Mouse (Mus musculus) frontal cortex, postnatal 36 days (tissue): ENCODE results near the gene Cradd.

Source experiments
- DNase-seq, 2 experiments: peaks; one replicate each; pipeline ENCODE4 v3.0.0; 2022; ENCODE audit warnings: low spot score in 2 of 2

Gene Cradd

DNA sequence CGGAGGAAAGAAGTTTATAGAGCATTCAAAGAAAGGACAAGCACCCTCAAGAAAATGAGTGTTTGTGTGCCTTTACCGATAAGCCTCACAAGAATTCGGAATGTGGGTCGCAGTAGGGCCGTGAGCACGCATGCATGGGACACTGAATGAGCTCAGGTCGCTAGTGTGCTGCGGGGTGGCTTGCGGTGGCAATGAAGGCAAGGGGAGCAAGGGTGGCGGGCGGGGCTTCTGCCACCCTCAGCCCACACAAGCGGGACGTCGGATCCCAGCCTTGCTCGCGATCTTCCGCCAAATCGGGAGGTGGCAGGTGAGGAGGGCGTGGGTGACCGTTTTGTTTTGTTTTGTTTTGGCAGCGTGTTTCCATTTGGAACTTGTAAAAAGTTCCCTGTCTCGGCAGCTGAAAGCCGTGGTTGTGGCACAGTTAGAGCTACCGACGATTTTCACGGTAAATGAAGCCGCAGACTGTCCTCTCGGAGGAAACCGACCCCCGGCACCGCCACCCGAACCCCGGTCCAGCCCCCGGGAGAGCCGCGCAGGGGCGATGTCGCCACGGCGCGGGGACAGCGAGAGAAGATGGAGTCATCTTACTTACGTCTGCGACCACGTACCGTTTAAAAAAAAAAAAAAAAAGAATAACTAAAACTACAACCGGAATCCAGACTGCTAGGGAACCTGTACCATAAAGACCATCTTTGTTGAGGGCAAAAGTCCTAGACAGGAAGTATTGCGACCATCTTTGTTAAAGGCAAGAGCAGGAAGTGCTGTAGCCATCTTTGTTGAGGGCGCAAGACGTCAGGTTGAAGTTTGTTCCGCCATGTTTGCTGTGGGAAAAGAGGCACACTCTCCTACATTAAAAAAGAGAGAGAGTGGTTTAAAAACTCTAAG is at the start of gene Cradd:
TSS of gene Cradd (minus strand) at position 741 of the 885 bp plus-strand sequence.
- peak; percentile 84 to 95 for DNase-seq

DNA sequence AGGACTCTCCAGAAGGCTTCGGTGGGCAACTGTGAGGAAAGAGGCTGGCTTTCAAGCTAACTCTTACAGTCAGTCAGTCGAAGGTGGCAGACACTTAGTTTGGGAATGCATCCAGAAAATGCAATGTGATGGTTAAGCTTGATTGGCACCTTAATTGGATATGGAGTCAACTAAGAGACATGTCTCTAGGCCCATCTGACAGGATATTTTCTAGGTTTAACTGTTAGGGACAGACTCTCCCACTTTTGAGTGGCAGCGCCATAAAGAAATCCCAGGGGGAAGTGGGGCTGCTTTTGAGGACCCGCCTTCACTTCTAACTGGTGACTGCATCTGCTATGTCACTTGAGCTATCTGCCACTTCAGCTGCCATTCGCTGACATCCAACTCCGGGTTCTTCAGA is 49.4 kb upstream of the Cradd start:
- no peak for DNase-seq

DNA sequence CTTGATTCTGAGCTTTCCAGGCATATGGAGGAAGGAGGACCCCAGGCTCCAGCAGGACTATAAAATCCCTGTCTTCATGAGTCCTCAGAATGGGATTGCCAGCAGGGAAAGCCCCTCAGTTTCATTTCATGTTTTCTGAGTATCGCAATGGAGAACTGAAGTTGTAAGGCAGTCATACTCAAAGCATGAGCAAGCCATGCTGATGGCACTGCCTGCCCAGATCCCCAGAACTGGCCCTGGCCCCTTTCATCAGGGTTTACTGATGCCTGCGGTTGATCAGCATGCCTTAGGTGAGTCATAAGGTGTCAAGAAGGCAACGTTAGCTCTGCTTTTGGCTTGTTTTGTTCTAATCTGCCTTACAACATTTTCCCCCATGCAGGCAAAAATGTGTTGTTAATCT is 48.0 kb upstream of the Cradd start:
- no peak for DNase-seq

DNA sequence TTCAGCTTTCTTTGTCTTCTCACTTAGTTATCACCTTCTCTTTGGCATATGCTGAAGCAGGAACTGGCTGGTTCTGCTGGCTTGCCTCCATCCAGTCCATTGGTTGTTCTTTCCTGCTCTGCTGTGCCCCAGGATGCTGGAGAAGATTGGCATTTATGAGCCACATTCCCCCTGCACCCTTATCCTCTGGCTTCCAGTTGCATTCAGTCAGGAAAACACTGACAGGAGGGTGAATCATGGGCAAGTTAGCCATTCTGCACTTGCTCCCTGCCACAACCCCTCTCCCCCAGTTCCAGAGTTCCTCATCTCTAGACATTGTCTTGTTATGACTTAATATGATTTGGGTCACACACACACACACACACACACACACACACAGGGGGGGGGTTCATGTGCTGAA is 45.3 kb upstream of the Cradd start:
- DNase-seq: no peak

DNA sequence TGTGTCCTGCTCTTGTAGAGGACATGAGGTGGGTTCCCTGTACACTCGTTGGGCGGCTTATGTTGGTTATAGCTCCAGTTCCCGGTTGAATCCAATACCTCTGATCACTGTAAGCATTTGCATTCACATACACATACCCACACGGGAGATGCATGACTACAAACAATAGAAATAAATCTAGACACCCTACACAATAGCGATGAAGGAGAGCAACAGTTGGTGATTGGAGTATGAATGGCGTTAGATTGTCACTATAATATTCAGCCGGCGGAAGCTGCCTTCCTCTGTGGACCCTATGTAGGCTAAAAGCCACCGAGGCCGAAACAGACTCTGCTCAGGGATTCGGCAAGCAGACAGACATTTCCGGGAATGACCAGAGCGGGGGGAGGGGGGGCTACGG is 44.2 kb upstream of the Cradd start:
- DNase-seq: no peak

DNA sequence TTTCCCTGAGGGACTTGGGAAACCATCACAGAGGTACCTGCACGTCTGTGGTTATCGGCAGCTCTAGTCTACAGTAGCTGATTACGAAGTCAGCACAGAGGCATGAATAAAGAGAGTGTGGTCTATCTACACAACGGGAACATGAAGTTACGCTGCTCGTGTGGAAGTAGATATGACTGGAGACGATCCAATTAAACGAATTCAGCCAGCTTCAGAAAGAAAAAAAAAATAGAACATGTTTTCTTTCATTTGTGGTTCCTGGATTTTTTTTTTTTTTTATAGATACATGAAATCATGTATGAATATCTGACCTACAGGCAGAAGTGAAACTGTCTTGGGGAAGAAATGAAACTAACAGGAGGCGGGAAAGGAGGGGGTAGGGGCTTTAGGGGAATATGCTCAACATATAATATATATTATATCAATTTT is 43.7 kb upstream of the Cradd start:
- no peak for DNase-seq

DNA sequence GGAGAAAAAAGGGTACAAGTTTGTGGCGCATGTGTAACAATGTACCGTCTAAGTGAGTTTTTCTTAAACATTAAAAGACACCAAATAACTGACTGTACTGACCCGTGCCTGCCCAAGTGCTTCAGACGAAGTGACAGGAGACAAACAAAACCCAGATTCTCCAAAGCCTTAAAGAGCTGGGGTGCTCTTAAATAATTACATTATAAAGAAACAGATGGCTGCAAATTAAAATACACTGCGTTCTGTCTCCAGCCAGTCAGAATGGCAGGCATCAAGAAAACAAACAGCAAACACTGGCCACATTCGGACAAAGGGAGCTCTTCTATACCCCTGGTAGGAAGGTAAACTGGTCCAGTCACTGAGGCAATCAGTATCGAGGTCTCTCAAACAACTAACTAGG is 43.3 kb upstream of the Cradd start:
- no peak for DNase-seq

DNA sequence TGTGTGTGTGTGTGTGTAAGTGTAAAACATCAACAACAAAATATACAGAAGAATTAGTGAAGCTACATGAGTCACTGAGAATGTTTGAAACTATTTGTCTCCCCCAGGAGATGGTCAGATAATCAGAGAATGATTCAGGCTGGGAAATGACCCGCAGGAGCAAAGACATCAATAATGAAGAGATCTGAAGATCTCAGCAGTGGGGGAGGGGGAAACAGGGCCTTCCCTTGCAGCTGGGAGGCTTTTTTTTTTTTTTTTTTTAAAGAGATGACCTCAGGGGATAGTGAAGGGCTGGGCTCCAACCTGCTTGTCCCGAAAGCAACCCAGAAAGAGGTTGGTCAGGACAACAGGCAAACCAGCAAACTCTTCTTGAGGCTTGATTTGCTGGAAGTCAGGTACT is 38.4 kb upstream of the Cradd start:
- no peak for DNase-seq

DNA sequence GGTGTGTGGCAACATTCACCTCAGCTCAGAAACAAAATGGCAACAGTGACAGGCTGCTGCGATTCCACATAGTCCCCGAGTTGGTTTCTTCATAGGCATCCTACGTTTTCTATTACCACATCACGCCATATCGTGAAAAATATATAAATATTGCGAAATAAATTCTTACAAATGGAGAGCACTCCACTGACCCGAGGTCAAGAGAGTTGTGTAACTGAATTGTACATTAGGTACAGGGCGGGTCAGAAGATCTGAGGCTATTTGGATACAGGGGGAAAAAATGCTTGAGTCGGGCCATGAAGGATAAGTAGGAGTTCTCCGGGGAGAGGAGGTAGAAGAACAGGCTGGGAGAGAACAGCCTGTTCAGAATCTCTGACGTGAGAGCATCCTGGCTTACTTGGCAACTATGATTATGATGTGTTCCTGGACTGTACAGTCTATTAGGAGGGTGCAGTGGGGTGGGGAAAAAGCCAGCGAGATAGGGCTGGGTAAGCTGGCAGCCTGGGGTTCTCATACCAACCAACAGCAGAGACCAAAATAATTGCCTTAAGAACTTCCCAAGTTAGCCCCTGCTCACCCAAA is 37.4 kb upstream of the Cradd start:
- DNase-seq: no peak

DNA sequence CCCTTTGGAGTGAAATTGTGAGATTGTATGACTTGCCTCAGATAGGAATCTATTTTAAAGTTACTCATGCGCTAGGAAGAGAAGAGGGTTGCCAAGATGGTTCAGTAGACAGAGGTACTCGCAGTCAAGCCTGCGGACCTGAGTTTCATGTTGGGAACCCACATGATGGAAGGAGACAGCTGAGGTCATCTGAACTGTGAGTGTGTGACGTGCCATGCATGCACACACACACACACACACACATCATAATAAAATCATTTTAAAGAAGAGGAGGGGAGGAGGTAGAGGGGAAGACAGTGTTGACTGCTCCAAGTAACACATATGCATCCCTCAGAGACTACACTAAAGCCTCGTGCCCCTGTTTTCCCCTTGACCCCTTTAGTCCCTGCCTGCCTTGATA is 36.1 kb upstream of the Cradd start:
- no peak for DNase-seq

DNA sequence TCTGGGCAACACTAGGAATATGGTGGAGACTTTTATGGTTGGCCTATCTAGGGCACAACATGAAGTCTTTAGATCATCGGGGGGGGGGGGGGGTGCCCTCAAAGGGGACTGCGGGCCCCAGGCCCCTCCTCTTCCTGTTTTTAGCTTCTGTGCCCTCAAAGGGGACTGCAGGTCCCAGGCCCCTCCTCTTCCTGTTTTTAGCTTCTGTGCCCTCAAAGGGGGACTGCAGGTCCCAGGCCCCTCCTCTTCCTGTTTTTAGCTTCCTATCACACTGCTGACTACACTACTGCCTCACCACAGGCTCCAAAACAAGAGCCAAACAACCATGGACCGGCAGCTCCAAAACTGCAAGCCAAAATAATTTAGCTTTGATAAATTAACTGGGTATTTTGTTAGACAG is 33.8 kb upstream of the Cradd start:
- no peak for DNase-seq

DNA sequence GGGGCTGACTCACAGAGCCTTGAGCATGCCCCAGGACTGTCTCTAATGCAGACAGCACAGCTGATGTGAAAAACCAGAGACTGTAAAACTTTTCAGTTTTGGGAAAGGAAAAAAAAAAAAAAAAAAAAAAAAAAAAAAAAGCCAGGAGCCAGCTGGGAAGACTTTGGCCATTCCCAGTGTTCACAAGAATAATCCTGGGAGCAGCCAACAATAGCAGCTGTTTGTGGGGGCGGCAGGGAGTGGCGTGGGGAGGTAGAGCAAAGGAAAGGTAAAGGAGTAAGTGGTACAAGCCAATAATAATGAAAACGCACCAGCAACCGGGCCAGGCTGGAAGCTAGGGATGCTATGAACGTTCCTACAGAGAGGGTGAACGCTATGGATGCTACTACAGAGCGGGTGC is 32.8 kb upstream of the Cradd start:
- no peak for DNase-seq

DNA sequence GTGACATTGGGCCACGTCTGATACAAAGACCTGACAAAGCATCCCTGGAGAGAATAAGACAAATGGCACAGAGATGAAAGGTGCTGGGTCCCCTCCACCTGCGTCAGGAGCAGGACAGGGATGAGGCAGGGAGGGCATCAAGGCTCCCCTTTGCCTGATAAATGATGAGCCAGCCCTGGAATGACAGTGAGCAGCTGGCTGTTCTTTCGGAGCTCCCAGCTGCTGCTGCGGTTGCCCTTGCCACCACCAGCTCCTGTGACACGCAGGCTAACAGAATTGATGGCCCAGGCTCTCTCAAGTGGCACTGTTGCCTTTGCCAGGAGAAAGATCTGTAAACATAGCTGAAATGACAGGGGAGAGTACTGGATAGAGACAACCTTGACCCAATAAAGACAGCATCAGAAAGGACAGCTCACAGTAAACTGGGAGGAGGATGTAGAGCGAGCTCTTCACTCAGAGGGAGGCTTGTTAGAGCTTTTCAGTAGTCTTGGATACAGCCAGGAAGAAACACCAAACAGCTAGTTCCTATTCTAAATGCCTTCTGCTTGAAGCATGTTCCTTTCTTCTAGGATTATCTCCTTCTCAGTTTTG is 31.8 kb upstream of the Cradd start:
- DNase-seq: no peak

DNA sequence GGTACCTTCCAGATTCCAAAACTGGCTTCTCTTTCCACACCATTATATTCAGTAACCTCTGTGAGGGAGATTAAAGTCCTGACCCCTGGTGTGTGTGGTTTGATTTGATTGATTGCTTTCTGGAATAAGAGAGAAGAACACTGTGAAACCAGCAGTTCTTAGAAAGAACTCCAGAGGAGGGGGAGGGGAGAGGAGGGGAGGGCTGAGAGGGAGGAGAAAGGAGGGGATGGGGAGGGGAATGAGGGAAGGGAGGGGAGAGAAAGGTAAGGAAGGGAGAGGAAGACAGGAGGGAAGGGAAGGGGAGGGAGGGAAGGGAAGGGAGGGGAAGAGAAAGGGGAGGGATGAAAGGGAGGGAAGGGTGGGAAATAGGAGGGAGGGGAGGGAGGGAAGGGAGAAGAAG is 30.7 kb upstream of the Cradd start:
- DNase-seq: no peak

DNA sequence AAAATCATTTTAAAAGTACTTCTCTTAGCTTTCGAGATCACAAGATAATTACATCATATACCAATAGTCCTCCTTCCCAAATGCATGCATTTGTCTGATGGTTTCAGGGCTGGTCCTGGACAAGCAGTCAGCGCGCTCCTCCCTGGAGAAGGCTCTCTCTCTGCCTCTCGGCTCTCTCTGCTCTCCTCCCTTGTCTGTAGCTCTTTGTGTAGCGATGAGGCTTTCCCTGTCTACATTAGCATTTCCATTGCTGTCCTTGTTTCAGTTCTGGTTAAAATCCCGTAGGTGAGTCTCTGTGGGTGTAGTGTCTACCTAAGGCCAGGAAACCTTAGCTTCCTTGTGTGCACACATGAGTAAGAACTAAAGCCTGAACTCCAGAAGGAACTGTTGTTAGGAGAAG is 30.1 kb upstream of the Cradd start:
- no peak for DNase-seq

DNA sequence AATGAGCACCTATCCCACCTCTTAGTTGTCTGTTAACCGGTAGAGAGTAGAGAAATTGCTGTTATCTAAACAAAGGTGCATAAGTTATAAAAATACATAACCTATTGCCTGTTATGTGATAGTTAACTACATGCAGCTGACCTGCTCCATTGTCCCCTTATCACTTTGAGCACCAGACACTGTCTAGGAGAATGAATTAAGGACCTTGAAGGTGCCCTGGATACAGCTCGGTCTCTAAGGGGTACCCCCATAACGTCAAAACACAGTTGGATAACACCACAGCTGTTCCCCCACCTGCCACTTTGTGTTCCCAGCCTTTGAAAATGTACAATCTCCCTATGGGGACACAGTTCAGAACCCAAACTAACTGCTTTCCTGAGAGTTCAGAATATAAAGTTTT is 24.5 kb upstream of the Cradd start:
- DNase-seq: no peak

DNA sequence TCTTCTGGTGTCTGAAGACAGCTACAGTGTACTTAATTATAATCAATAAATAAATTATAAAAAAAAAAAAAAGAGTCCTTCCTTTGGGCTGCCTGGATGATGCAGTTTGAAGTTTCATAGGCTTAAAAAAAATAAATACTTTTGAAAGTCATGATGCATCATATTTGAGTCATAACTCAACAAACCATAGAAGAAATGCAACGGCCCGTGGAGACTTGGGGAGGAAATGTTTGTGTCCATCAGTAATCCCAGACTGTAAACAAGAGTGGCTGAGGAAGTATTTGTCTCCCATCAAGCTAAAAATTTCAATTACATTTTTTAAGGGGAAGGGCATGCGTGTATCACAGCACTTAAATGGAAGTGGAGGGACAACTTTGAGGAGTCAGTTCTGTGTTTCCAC is 23.8 kb upstream of the Cradd start:
- DNase-seq: no peak

DNA sequence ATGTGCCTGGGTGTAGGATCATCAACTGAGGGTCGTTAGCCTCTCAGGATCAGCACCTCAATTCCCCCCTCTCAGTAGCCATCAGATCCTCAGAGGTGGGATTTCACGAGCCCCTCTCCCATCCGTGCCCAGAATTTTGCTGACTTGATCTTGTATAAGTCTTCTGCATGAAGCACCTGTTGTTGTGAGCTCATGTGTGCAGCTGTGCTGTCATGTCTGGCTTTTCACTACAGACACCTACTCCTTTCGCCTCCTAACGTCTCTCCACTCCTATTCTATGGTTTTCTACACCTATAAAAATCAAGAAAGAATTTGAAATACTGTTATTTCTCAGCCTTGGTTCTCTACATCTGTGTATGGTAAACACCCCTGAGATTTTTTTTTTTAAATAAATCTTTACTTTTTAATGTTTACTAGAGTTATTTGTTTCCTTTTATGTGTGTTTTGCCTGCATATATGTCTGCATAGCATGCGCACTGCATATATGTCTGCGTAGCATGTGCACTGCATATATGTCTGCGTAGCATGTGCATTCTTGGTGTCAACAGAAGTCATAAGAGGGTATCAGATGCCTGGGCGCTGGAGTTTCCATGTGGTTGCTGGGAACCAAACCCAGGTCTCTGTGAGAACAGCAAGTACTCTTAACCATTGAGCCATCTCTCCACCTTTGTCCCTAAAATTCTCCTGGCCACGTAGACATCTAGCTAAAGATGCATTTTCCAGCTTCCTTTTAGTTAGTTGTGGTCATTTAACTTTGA is 19.1 kb upstream of the Cradd start:
- DNase-seq: no peak

DNA sequence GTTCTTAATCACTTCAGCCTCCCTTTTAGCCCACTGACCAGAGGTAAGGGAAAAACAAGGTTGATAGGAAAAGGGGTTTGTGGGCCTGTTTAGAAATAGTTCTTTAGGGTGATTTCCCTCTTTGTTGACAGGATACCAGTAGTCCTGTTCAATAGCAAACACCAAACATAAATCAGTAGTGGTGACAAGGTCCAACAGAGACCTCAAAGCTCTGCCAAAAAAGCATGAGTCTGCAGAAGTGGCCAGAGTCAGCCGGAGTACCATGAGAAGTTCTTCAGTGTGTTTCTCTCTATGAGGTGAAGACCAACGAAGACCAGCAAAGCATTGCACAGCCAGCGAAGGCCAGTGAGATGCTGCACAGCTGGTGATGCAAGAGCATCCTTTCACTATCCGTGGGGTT is 16.7 kb upstream of the Cradd start:
- no peak for DNase-seq

DNA sequence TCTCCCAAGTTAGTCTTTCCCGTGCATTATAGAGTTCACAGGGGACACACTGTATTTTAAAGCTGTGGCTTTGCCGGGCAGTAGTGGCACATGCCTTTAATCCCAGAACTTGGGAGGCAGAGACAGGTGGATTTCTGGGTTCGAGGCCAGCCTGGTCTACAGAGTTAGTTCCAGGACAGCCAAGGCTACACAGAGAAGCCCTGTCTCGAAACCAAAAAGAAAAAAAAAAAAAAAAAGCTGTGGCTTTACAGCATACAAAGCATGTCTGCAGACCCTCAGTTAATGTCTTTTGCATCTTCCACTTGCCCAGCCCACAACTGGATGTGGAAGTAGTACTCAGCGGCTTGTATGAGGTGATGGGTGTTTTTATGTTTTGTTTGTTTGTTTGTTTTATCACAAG is 13.7 kb upstream of the Cradd start:
- DNase-seq: no peak

DNA sequence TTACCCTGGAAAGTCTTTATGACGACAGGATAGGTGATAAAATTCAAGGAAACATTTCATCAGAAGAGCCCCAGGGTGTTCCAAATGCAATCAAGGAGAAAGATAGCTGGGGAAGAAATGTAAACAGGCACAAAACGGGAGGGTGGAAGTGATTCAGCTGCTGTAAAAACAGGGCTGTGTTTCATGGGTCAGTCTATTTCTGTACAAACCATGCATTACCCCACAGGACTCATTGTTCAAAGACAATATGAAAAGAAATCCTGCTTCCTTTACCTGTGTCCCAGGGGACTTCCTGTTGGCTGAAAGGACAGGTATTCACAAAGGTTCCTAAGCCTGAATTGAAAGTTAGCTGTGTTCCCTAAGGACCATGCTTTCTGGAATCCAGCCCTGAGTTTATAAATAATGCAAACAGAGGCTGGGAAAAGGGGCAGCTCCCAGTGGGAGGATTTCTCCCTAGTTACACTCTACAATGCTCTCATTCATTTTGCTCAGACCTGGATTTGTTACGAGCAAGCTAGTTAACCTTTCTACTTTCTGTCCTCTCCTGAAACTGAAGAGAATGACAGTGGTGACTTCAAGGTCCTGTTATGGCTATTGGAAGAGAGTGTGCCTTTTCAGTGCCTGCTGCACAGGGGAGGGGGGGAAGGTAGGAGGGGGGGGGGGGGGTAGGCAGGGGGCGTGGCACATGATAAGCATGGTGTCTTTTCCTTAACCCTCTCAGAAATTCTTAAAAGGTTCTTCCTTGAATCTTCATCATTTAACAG is 13.0 kb upstream of the Cradd start:
- DNase-seq: no peak

DNA sequence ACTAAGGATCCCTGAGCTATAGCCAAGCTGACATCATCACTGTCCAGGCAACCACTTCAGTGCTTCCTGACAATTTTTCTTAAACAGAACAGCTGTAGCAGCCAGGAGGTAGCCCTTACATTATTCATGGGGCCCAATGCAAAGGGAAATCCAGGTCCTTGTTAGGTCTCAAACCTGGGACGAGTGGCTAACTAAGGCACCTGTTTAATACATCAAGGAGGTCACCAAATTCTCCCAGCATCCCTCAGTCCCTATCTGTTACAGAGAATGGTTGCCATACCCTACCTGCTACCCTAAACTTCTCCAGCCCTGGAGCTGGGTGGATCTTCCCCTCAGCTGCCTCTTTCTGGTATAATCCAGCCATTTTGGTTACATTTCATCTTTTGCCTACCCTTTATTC is 10.9 kb upstream of the Cradd start:
- DNase-seq: no peak
